Mouse (Mus musculus): ENCODE data around the gene Zfp982.
"Not testable (repeated sequence)": the region's sequence is repeated elsewhere in the genome, so short reads cannot be mapped to it uniquely, and the experiment has no call there.

Zfp982 gene

GRCm38 (mm10) chr4:147492117-147492516 lies at the start of gene Zfp982:
Gene Zfp982 (plus strand): TSS chr4:147492417.
- not testable (repeated sequence) for DNase-seq

GRCm38 (mm10) chr4:147442649-147443553 lies 49.3 kb upstream of the Zfp982 start:
- DNase-seq = peak; percentile 15

DNA sequence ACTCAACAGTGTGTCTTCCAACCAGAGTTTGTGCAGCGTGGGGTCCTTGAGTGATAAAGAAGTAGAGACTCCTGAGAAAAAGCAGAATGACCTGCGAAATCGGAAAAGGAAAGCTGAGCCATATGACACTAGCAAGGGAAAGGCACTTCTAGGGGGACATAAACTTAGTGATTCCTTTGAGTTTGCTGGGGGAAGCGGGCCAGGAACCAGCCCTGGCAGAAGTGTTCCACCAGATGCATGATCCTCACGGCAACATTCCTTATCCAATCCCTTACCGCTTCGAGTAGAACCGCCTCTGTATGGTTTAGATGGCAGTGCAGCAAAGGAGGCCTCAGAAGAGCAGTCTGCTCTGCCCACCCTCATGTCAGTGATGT lies 48.7 kb upstream of the Zfp982 start:
- DNase-seq = not testable (repeated sequence)

GRCm38 (mm10) chr4:147445371-147445770 lies 46.8 kb upstream of the Zfp982 start:
- DNase-seq = not testable (repeated sequence)

DNA sequence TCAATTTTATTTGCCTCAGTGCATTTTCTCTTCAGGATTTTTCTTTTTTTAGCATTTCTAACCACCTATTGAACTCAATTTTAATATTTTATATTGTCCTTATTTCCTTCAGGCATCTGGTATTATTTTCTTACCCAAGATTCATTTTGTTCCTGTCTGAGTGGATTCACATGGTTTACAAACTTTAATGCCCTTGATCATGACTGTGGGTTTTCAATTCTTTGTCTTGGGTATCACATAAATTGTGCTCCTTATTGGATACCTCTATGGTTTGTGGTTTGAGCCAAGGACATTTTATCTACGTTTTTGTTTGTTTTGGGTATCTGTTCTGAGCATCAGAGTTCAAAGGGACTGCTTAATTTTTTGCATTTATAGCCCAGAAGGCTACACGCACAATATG lies 43.9 kb upstream of the Zfp982 start:
- no peak for DNase-seq

- no peak for DNase-seq
Measured at GRCm38 (mm10) chr4:147449099-147449581, 43.1 kb upstream of the Zfp982 start.

- not testable (repeated sequence) for DNase-seq
Measured at GRCm38 (mm10) chr4:147449986-147450385, 42.2 kb upstream of the Zfp982 start.

DNA sequence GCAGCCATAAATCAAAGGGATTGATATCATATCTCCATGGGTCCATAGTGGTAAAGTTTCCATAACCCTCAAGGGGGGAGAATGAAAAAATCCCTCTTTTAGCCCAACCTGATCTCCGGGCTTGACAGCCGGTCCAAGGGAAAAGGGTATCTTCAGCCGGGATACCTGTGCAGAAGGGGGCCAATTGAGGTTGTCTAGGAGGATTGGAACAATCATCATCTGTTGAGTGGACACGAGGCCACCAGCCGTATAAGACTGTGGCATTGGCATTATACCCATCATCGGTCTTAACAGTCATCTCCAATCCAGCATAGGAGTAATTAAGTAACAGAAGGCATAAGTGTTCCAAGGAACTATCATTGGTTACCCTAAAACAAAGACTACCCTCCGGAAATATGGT lies 25.0 kb upstream of the Zfp982 start:
- DNase-seq = not testable (repeated sequence)

DNA sequence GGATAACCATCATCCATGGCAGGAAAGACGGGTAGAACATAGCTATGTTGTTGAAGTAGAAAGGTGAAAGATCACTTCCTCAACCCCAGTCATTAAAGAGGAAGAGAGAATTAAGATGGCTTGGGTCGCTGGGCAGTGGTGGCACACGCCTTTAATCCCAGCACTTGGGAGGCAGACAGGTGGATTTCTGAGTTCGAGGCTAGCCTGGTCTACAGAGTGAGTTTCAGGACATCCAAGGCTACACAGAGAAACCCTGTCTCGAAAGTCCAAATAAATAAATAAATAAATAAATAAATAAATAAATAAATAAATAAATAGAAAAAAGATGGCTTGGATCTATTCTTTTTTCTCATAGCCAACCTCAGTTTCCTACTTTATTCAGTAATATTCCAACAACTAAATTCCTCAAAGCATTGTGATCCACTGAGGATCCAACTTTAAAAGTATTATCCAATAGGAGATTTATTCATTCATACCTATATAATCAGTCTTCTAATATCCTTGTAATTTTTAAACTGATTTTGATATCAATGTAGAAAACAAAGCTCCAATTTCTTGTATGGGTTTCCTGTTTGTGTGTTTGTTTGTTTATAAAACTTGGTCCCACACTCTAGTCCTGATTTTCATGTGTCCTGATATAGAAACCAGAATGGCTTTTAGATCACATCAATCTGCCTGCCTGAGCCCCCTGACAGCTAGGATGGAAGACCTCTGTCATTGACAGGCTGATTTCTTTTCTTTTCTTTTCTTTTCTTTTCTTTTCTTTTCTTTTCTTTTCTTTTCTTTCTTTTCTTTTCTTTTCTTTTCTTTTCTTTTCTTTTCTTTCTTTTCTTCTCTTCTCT lies 6.8 kb downstream of the Zfp982 start:
- not testable (repeated sequence) for DNase-seq

DNA sequence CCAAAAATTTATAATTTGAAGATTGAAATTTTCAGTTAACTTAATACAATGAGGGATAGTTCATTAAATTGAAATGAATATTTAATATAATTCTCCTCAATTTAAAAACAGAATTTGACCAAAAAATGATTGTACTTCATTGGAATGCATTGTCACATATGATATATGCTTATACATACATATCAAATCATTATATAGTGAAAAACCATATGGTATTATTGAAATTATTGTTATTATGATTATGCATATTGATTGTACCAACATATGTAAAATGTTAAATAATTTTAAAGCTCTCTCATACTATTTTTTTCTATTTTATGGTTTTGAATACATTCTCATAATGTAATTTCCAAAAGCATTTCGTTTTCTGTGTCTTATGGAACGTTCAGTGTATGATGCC lies 17.0 kb downstream of the Zfp982 start:
- DNase-seq = no peak

DNA sequence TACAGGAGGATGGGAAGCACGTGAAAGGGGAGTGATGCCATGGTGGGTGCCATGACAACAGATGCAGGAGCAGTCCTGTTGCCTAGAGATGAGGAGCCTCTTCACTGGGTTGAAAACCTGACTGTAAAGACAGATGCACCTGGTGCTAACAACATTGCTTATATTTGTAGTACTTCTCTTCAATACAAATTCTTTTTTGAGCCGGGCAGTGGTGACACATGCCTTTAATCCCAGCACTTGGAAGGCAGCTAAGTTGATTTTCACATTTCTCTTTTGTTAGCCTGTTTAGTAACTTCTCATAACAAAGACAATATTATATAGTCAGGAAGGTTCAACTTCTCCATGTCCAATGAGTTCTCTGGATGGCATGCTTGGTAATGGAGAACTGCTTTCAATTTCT lies 26.8 kb downstream of the Zfp982 start:
- DNase-seq = no peak

GRCm38 (mm10) chr4:147520100-147520499 lies 27.9 kb downstream of the Zfp982 start:
- no peak for DNase-seq

- no peak for DNase-seq
Measured at GRCm38 (mm10) chr4:147525125-147525524, 32.9 kb downstream of the Zfp982 start.

DNA sequence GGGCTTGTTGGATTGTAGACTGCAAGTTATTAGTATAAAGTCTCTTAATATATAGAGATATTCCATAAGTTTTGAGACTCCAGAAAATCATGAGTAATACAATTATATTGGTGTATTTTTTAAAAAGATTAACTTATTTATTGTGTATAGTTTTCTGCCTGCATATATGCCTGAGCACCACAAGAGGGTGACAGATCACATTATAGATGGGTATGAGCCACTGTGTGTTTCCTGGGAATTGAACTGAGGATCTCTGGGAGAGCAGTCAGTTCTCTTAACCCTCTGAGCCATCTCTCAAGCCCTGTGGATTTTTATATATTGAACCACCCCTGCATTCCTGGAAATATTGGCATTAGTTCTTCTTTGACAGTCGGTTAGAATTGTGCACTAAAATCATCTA lies 38.1 kb downstream of the Zfp982 start:
- DNase-seq = no peak

DNA sequence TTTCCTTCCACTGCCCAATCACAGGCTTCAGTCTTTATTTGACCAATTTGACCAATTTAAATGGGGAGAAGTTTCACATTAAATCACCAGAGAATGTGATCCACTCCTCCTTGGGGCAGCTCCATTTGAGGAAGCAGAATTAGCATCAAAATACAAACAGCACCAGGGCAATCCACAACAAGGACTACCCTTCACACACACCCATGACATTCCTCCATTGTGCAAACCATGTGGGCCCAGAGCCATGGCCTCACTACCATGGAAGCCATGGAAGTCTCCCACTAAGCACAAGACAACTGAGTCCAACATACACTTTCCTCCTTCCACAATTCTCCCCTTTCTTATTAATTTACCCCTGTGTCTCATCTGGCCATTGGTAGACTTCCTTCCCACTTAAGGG lies 43.7 kb downstream of the Zfp982 start:
- not testable (repeated sequence) for DNase-seq

- DNase-seq = no peak
Measured at GRCm38 (mm10) chr4:147537702-147538101, 45.5 kb downstream of the Zfp982 start.

DNA sequence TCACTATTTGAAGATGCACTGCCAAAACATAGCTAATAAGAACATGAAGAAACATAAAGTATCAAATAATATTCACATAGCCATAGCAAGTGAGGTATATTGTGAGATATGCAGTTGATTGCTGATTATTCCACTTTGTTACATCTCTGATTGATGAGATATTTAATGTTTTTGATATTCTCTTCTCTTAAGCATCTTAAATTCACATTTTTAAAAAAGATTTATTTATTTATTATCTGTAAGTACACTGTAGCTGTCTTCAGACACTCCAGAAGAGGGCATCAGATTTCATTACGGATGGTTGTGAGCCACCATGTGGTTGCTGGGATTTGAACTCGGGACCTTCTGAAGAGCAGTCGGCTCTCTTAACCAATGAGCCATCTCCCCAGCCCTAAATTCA lies 47.7 kb downstream of the Zfp982 start, which contains the start of gene Gm16503:
Gene Gm16503 (plus strand): TSS at position 301 of the 400 bp plus-strand sequence.
- DNase-seq = not testable (repeated sequence)

- no peak for DNase-seq
Measured at GRCm38 (mm10) chr4:147541105-147541504, 48.9 kb downstream of the Zfp982 start.

DNA sequence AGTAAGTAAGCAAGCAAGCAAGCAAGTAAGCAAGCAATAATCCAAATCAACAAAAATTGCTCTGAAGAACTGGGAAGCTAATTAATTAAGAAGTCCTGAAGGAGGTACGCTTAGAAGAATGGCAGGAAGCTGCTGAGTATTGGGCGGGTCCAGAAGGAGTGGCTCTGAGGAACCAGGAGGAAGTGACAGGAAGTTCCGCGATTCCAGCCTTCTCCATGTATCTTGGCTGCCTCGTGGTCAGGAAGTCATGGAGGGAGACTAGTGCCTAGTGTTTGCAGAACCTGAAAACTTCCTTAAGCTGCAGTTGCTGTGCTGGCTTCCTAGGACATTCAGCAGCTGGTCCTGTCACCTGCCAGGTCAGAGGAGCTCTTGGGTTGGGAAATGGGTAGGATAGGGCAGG lies 60.9 kb downstream of the Zfp982 start, which contains the start of gene Zfp985:
Gene Zfp985 (plus strand): TSS at position 207 of the 400 bp plus-strand sequence.
- not testable (repeated sequence) for DNase-seq

DNA sequence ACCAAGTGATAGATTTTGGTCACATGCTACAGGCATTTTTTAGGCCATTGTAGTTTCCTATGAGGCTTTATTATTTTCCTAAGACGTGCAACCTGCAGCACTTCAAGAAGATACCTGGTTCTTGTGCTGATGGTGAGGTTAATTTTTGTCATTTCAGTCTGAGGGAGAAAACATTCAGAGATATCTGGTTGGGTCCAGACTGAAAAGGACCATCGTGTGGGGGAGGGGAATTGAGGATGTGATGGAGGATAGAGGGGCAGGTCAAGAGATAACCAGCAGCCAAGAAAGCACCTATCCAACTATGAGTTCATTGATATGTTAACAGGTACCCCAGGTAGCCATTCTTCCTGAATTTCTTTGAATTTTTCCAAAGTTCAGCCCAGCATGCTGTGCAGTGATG lies 62.1 kb downstream of the Zfp982 start:
- DNase-seq = not testable (repeated sequence)

- DNase-seq = not testable (repeated sequence)
Measured at GRCm38 (mm10) chr4:147556921-147557320, 64.7 kb downstream of the Zfp982 start.

DNA sequence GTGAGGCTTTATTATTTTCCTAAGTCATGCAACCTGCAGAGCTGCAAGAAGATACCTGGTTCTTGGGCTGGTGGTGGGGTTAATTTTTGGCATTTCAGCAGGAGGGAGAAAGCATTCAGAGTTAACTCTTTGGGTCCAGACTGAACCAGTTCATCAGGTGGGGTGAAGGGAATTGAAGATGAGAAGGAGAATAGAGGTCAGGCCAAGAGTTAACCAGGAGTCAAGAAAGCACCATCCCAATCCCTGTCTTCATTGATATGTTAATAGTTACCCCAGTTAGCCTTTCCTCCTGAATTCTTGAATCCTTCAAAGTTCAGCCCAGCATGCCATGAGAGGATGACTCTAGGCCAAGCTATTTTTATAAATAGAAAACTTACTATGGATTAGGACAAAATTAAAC lies 65.8 kb downstream of the Zfp982 start:
- DNase-seq = not testable (repeated sequence)

DNA sequence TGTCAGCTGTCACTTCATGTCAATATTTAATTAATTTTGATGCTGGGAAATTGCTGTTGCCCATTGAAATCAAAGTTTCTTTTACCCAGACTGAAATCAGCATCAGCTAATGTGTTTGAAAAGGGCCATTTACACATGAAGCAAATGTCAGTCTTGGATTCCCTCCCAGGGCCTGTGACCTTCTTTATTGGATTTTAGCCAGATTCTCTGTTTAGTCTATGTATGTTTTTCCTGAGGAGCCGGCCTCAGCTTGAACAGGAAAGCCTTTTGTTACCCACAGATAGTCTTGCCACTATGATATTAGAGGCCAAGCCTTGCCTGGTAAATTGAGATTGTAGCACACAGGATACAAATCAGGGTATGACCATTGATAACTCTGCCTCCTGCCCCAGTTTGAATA lies 66.9 kb downstream of the Zfp982 start:
- DNase-seq = not testable (repeated sequence)
